Comparison of ENCODE assay signal across 9 mouse cellular contexts in genomic region chr3:82995368-82995767, GRCm38 (mm10). TPM values are rescaled to one million over a fixed set of nuclear protein-coding genes. Genes with fewer than 3 reads are reported as not detected.
A peak's percentile ranks its signal among the peaks of the same experiment; 100 is the strongest.
DNase-seq lines count a peak whose midpoint lies in the region; ATAC-seq and TF ChIP-seq lines count a peak whose summit lies in the region.
"Had no signal": no experiment of that assay in that cellular context is flagged by ENCODE, and none has a peak within 500 bp of the region (broad histone marks: within the 10 kb centered on the region; RNA-seq: fewer than 3 reads in every experiment).

No protein-coding gene starts in this region.

- WGBS in hindbrain, embryonic 13.5 days, result 3% methylated on average over 24 of the region's 24 CpGs
- WGBS in limb, embryonic 15.5 days, result 3% methylated on average over 24 of the region's 24 CpGs
- 3% methylated on average over 24 of the region's 24 CpGs for WGBS in midbrain, embryonic 16.5 days

- in situ Hi-C loops in Patski (cut with MboI; ENCODE audit: low pct_unique_long_range_greater_than_20kb), result loop anchor here (5.0 kb wide), 2 partner anchors 87 to 282 kb away; no protein-coding TSS in a partner anchor

- no peak overlapping the region for H3K4me3 ChIP-seq in gastrocnemius, adult 2 months
- peak overlapping the region; percentile 30 for H3K4me3 ChIP-seq in hindbrain, embryonic 13.5 days
- H3K4me3 ChIP-seq in limb, embryonic 15.5 days, result peak overlapping the region; percentile 14; the same call in 1 of the 2 replicates
- peak overlapping the region; percentile 32 for H3K4me3 ChIP-seq in midbrain, embryonic 16.5 days (ENCODE audit: low read depth, low read length)
- H3K4me3 ChIP-seq: erythroblast, embryonic 14.5 days had no signal

- CTCF ChIA-PET in Patski (lab: Charles Lee), result interaction anchor here (1.3 to 1.4 kb wide), 3 partner anchors 20 to 56 kb away, joined by 3 to 5 read pairs (median 4); no protein-coding TSS in a partner anchor

- peaks cover 11% of the 10 kb centered on the region for H3K4me1 ChIP-seq in hindbrain, embryonic 13.5 days (replicated peaks)
- peaks cover 11% of the 10 kb centered on the region for H3K4me1 ChIP-seq in limb, embryonic 15.5 days
- peaks cover 9% of the 10 kb centered on the region; the same call in 1 of the 2 replicates for H3K4me1 ChIP-seq in midbrain, embryonic 16.5 days (ENCODE audit: control insufficient read depth, insufficient read depth, low read length)

- no peaks in the 10 kb centered on the region for H3K9me3 ChIP-seq in hindbrain, embryonic 13.5 days
- no peaks in the 10 kb centered on the region for H3K9me3 ChIP-seq in limb, embryonic 15.5 days
- H3K9me3 ChIP-seq in midbrain, embryonic 16.5 days (replicated peaks; ENCODE audit: control insufficient read depth, low read length, poor library complexity, severe bottlenecking), result no peaks in the 10 kb centered on the region

- peak overlapping the region; percentile 61 for H3K4me2 ChIP-seq in hindbrain, embryonic 13.5 days
- H3K4me2 ChIP-seq in limb, embryonic 15.5 days, result peak overlapping the region; percentile 44
- H3K4me2 ChIP-seq in midbrain, embryonic 16.5 days (ENCODE audit: low read length), result peak overlapping the region; percentile 62

- TF ChIP-seq CTCF in Patski (IDR thresholded peaks at IDR 0.05), result peak; percentile 75
- peak; percentile 83 for TF ChIP-seq CTCF in brain, embryonic 14.5 days (IDR thresholded peaks at IDR 0.05; ENCODE audit: borderline replicate concordance, extremely low read depth, insufficient read depth, insufficient read length)
- peak; percentile 63 for TF ChIP-seq CTCF in gastrocnemius, adult 2 months (IDR thresholded peaks at IDR 0.05)

- intact Hi-C loops in gastrocnemius, adult 2 months (cut with DNase I), result no loop called here

- no peak for DNase-seq in Patski (ENCODE audit: low read depth, low spot score)
- peak; percentile 62 for DNase-seq in brain, embryonic 14.5 days (ENCODE audit: low read depth)
- peak; percentile 66 for DNase-seq in gastrocnemius, adult 2 months
- DNase-seq in urinary bladder, postnatal 4 days (ENCODE audit: low spot score in 2 of 2), result peak; percentile 63 to 83
- no peak for DNase-seq in left cerebral cortex, adult 18-20 months (ENCODE audit: low spot score in 2 of 2)

- POLR2A ChIA-PET in Patski (lab: Charles Lee), result no interaction called here

- ATAC-seq in Patski, result no peak
- peak; percentile 47 for ATAC-seq in hindbrain, embryonic 13.5 days (ENCODE audit: low FRiP score)
- no peak for ATAC-seq in limb, embryonic 15.5 days (ENCODE audit: insufficient number of reproducible peaks, low FRiP score, low TSS enrichment, low read depth)
- peak; percentile 73; the same call in 1 of the 2 replicates for ATAC-seq in midbrain, embryonic 16.5 days

- H3K27ac ChIP-seq in gastrocnemius, adult 2 months, result no peak overlapping the region
- no peak overlapping the region for H3K27ac ChIP-seq in hindbrain, embryonic 13.5 days
- no peak overlapping the region for H3K27ac ChIP-seq in limb, embryonic 15.5 days
- H3K27ac ChIP-seq in midbrain, embryonic 16.5 days (ENCODE audit: low read length), result no peak overlapping the region

- no peak for TF ChIP-seq POLR2A in brain, embryonic 14.5 days (IDR thresholded peaks at IDR 0.05; ENCODE audit: borderline replicate concordance, extremely low read depth, insufficient read depth, insufficient read length, poor library complexity, severe bottlenecking)

- peak overlapping the region; percentile 49 for H3K9ac ChIP-seq in hindbrain, embryonic 13.5 days
- no peak overlapping the region for H3K9ac ChIP-seq in limb, embryonic 15.5 days
- H3K9ac ChIP-seq in midbrain, embryonic 16.5 days (ENCODE audit: low read depth, low read length), result peak overlapping the region; percentile 56

- H3K27me3 ChIP-seq in Patski, result peaks cover 52% of the 10 kb centered on the region
- H3K27me3 ChIP-seq in hindbrain, embryonic 13.5 days, result peaks cover 31% of the 10 kb centered on the region
- peaks cover 15% of the 10 kb centered on the region for H3K27me3 ChIP-seq in limb, embryonic 15.5 days
- H3K27me3 ChIP-seq in midbrain, embryonic 16.5 days (ENCODE audit: control insufficient read depth, insufficient read depth, low read depth, low read length), result no peaks in the 10 kb centered on the region

- no peaks in the 10 kb centered on the region for H3K36me3 ChIP-seq in hindbrain, embryonic 13.5 days
- no peaks in the 10 kb centered on the region for H3K36me3 ChIP-seq in limb, embryonic 15.5 days
- no peaks in the 10 kb centered on the region for H3K36me3 ChIP-seq in midbrain, embryonic 16.5 days (ENCODE audit: control insufficient read depth, insufficient read depth, low read length)

RNA-seq across cellular contexts. Expression of gene Fgg, which starts 12.2 kb away (rescaled TPM):
- not detected for polyA plus RNA-seq in Patski (2021)
- 0.08 and 0.16 TPM in 2 replicates for polyA plus RNA-seq in brain, embryonic 14.5 days (2012; rRNA removed)
- not detected for total RNA-seq in gastrocnemius, adult 2 months (2021)
- polyA plus RNA-seq in hindbrain, embryonic 13.5 days (2015; fragmentation: Nextera tagmentation; extraction: Ambion mirVana), result 0.71 TPM in 1 of 2 replicates, not detected in the other
- polyA plus RNA-seq in limb, embryonic 15.5 days (2015; fragmentation: Nextera tagmentation; extraction: Ambion mirVana), result 0.56 and 2.3 TPM in 2 replicates
- not detected in 2 replicates for polyA plus RNA-seq in midbrain, embryonic 16.5 days (2015; fragmentation: Nextera tagmentation; extraction: Ambion mirVana)
- not detected for total RNA-seq in left cerebral cortex, adult 18-20 months (2021)
- polyA plus RNA-seq: erythroblast, embryonic 14.5 days had no signal

RNA-seq across cellular contexts. Expression of gene Fga, which starts 30.5 kb away (rescaled TPM):
- polyA plus RNA-seq in Patski (2021), result not detected
- polyA plus RNA-seq in brain, embryonic 14.5 days (2012; rRNA removed), result 0.09 and 0.10 TPM in 2 replicates
- not detected for total RNA-seq in gastrocnemius, adult 2 months (2021)
- 0.16 TPM in 1 of 2 replicates, not detected in the other for polyA plus RNA-seq in hindbrain, embryonic 13.5 days (2015; fragmentation: Nextera tagmentation; extraction: Ambion mirVana)
- 0.34 and 2.5 TPM in 2 replicates for polyA plus RNA-seq in limb, embryonic 15.5 days (2015; fragmentation: Nextera tagmentation; extraction: Ambion mirVana)
- not detected in 2 replicates for polyA plus RNA-seq in midbrain, embryonic 16.5 days (2015; fragmentation: Nextera tagmentation; extraction: Ambion mirVana)
- not detected for total RNA-seq in left cerebral cortex, adult 18-20 months (2021)

RNA-seq across cellular contexts. Expression of gene Fgb, which starts 54.3 kb away (rescaled TPM):
- polyA plus RNA-seq in Patski (2021), result not detected
- 0.06 and 0.08 TPM in 2 replicates for polyA plus RNA-seq in brain, embryonic 14.5 days (2012; rRNA removed)
- not detected for total RNA-seq in gastrocnemius, adult 2 months (2021)
- 0.06 TPM in 1 of 2 replicates, not detected in the other for polyA plus RNA-seq in hindbrain, embryonic 13.5 days (2015; fragmentation: Nextera tagmentation; extraction: Ambion mirVana)
- polyA plus RNA-seq in limb, embryonic 15.5 days (2015; fragmentation: Nextera tagmentation; extraction: Ambion mirVana), result 0.27 and 1.4 TPM in 2 replicates
- not detected in 2 replicates for polyA plus RNA-seq in midbrain, embryonic 16.5 days (2015; fragmentation: Nextera tagmentation; extraction: Ambion mirVana)
- total RNA-seq in left cerebral cortex, adult 18-20 months (2021), result not detected

RNA-seq across cellular contexts. Expression of gene Plrg1, which starts 60.0 kb away (rescaled TPM):
- polyA plus RNA-seq in Patski (2021), result 85.3 TPM
- 87.6 and 101 TPM in 2 replicates for polyA plus RNA-seq in brain, embryonic 14.5 days (2012; rRNA removed)
- total RNA-seq in gastrocnemius, adult 2 months (2021), result 10 to 100 TPM; 22.8 to 23.0 TPM
- polyA plus RNA-seq in hindbrain, embryonic 13.5 days (2015; fragmentation: Nextera tagmentation; extraction: Ambion mirVana), result 107 and 108 TPM in 2 replicates
- polyA plus RNA-seq in limb, embryonic 15.5 days (2015; fragmentation: Nextera tagmentation; extraction: Ambion mirVana), result 89.5 and 91.2 TPM in 2 replicates
- 100 and 102 TPM in 2 replicates for polyA plus RNA-seq in midbrain, embryonic 16.5 days (2015; fragmentation: Nextera tagmentation; extraction: Ambion mirVana)
- total RNA-seq in left cerebral cortex, adult 18-20 months (2021), result 10 to 100 TPM; 43.5 to 45.6 TPM

Comparison
In these comparisons a context has a peak if more than half of its experiments do, and no peak if none do; other contexts are left out.
1. ATAC-seq: peak in hindbrain, embryonic 13.5 days (single experiment) and midbrain, embryonic 16.5 days (single experiment); none in Patski (single experiment) and limb, embryonic 15.5 days (single experiment).
2. DNase-seq: peak in brain, embryonic 14.5 days (single experiment), gastrocnemius, adult 2 months (single experiment) and urinary bladder, postnatal 4 days (2 of 2); none in Patski (single experiment) and left cerebral cortex, adult 18-20 months (0 of 2).
3. Peak in every context shown above with its lines, with median percentiles within 50 percentile points of each other: CTCF ChIP-seq and H3K4me2 ChIP-seq.